Mouse (Mus musculus): ENCODE results near the gene Ndufs6. TPM values are rescaled to one million over a fixed set of nuclear protein-coding genes. Genes with fewer than 3 reads are reported as not detected.

Gene Ndufs6
- total RNA-seq (2021), result 100 to 1,000 TPM; 189 TPM
- long read RNA-seq, experiment 1, transcript Ndufs6-202 (4 exons, 534 nt), result minor isoform, 7 of 53 reads
- long read RNA-seq, experiment 1, transcript Ndufs6-201 (4 exons, 568 nt), result major isoform, 42 of 53 reads
- long read RNA-seq, experiment 1, partial matches to known transcripts, result 1 of 53 reads
- long read RNA-seq, experiment 1, other reads (novel, unspliced or antisense), result 3 of 53 reads
- long read RNA-seq, experiment 2, transcript Ndufs6-201 (4 exons, 568 nt), result major isoform, 64 of 74 reads
- long read RNA-seq, experiment 2, transcript Ndufs6-202 (4 exons, 534 nt), result minor isoform, 6 of 74 reads
- long read RNA-seq, experiment 2, partial matches to known transcripts, result 2 of 74 reads
- long read RNA-seq, experiment 2, other reads (novel, unspliced or antisense), result 2 of 74 reads

GRCm38 (mm10) chr13:73327827-73328698 lies at the start of gene Ndufs6, which contains the start of gene Mrpl36:
Gene Ndufs6 (minus strand): TSS chr13:73328542.
Gene Mrpl36 (plus strand): TSS chr13:73328513.
- peak; percentile 91 to 93 for DNase-seq (ENCODE audit: low spot score in 2 of 2)

DNA sequence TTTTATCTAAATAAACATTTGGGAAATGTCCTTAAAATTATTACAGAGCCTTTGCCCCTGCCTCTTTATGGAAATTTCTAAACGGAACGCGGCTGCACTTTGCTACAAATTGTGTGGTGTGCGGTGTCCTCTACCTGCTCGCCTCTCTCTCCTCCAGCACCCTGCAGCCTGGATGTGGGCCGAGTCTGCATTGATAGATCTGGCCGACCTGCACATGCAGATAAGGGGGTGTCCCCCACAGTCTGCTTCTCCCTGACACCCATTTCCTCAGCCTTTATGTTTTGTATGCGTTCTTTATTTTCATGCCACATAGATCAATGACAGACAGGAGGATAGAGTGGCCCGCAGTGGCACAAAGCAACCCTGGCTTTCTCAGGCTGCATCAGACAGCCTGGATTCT lies 49.3 kb upstream of the Ndufs6 start:
- DNase-seq (ENCODE audit: low spot score in 2 of 2), result no peak

DNA sequence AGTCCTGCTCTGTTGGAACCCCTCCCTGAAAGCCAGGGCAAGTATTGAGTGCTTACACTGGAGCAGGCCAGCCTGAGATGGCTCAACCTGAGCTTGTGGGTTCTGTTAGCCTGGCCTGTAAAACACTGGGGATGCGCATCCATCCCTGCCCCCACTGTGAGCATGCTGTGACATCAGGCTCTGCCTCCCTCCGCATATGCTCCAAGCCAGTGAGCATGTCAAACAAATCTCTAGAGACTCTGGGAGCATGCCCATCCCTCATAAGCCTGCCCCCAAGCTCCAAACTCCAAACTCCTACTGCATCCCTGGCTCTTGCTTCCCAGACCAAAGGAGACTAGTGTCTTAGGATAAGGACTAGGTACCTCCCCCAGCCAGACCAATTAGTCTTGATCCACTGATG lies 46.3 kb upstream of the Ndufs6 start:
- no peak for DNase-seq (ENCODE audit: low spot score in 2 of 2)

GRCm38 (mm10) chr13:73373367-73373766 lies 45.0 kb upstream of the Ndufs6 start:
- peak in 1 of 2 experiments; percentile 7 for DNase-seq (ENCODE audit: low spot score in 2 of 2)

DNA sequence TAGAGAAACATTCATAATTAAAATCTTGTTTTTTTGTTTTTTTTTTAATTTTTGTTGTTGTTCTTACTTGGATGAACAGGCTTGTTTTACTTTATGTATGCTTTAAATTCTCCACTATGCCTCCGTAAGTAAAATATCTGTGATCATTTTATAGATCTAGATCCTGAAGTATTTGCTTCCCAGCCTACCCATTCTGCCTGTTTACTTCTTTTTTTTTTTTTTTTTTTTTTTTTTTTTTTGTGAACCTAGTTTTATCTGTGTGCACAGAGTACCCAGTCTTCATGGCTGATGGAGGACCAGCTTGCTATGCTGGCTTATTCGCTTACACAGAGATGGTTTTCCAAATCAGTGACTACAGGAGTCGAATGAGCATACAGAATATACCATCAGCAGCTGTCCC lies 28.8 kb upstream of the Ndufs6 start:
- no peak for DNase-seq (ENCODE audit: low spot score in 2 of 2)

- no peak for DNase-seq (ENCODE audit: low spot score in 2 of 2)
These were observed 24.1 kb upstream of the Ndufs6 start for GRCm38 (mm10) chr13:73352491-73352890.

DNA sequence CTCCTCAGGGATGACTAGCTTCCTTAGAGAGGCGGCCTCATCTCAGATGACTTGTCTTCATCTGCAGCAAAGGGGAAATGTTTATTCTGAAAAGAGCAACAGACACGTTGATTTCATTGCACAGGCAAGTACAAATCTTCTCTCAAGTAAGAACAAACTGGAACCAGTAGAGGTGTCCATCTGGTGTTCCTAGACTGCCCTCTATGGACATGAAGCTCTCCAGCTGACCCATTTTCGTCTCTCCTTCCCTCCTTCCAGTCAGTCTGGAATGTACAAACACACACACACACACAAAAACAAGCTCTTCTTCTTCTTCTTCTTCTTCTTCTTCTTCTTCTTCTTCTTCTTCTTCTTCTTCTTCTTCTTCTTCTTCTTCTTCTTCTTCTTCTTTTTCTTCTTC lies 23.6 kb upstream of the Ndufs6 start:
- DNase-seq (ENCODE audit: low spot score in 2 of 2), result no peak

- no peak for DNase-seq (ENCODE audit: low spot score in 2 of 2)
These were observed 22.4 kb upstream of the Ndufs6 start for GRCm38 (mm10) chr13:73350741-73351140.

DNA sequence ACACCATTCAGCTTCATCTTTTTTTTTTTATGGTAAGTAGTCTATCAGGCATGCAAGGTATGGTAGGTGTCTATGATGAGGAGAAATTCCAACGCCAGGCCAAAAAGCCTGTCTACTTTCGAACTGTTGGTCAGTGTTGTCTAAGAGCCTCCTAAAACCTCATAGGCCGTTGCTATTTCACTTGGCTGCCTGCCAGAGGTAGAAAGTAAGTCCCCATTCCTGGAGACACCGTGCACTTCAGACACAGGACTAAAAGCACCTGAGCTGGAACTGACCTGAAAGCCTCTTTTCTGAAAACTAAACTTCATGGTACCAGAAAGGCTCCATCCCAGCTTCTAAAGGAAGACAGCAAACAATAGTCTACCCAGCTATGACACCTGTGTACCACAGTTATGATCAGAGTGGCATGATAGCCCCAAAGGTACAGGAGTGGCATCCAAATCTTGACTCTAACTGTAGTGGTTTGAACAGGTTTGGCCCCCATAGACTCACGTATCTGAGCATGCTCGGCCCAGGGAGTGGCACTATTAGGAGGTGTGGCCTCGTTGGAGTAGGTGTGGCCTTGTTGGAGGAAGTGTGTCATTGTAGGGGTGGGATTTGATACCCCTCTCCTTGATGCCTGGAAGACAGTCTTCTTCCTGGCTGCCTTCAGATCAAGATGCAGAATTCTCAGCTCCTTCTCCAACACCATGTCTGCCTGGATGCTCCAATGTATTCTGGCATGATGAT lies 19.7 kb upstream of the Ndufs6 start:
- no peak for DNase-seq (ENCODE audit: low spot score in 2 of 2)

DNA sequence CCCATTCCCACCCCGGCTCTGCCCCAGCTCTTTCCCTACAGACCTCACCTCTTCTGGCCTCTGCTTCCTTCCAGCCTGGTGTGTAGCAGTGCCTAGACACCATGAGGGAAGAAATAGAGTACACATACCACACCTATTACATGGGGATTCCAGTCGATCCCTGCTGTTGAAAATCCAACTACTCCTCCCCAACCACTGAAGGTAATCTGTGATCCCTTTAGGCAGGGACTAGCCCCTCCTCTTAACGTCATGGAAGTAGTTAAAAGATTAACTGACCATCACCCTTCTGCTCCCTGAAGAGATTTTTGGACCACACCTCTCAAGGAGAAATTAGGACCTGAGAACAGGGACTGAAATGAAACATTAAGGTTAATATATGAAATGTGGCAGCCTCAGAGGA lies 18.8 kb upstream of the Ndufs6 start:
- DNase-seq (ENCODE audit: low spot score in 2 of 2), result no peak

- no peak for DNase-seq (ENCODE audit: low spot score in 2 of 2)
These were observed 18.4 kb upstream of the Ndufs6 start for GRCm38 (mm10) chr13:73346743-73347142.

DNA sequence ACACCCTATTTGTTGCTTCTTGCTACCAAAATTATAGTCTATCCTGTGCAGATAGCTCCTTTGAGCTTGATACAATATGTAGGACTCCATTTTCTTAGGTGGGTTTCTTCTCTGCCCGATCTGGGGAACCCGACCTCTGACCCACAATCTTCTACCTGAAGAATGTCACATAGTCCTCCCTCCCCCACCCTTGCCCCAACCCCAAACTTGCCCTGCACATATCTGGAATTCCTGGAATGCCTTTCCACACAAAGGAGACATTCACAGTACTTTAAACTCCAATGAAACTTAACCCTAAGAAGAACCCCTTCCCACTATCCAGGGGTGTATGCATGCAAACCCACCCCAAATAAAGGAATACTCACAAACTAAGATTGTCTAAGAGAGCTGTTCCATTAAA lies 17.8 kb upstream of the Ndufs6 start:
- no peak for DNase-seq (ENCODE audit: low spot score in 2 of 2)

DNA sequence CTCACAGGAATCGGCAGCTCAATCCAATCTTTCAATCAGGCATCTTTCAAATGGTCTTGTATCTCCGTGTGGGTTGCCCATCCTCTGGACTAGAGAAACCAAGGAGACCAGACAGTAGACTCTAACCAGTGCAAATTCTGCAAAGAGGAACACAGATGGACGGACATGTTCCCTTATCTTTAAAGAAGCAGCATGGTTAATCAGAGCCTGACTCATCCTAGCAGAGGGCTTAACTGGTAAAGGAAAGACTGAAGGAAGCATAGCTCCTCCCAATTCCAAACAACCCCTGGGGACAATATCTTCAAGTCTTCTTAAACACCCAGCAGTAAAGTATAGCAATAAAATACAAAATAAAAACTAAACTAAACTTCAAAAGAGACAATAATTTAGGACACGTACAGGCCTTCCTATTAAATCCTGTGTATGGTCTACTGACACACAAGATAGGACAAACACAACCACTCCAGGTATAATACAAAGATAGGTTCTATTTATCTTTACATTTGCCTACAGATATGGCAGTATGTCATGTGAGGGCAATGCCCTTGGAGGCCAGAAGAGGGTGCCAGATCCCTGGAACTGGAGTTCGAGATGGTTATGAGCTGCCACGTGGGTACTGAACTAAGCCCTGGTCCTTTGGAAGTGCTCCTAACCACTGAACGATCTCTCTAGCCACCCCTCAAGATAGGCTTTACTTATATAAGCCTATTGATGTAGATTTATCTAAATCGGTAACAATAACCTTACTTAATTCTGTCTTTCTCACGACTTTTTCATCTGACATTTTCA lies 17.0 kb upstream of the Ndufs6 start:
- DNase-seq (ENCODE audit: low spot score in 2 of 2), result no peak

DNA sequence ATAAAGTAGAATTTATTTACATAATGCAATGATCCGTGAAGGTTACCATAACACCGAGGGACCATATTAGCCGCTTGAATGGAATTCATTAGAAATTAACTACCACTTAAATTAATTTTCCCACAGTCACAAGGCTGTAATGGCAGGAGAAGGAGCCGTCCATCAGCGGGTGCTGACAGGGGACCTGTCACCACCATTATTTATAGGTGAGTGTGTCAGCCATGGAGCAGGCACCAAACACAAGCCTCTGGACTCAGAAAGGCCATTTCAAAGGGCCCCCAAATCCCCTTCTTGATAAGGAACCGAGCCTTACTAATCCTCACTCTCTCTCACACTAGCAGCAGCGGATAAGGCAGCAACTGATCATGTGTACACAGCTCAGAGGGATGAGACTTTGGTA lies 8.4 kb upstream of the Ndufs6 start:
- no peak for DNase-seq (ENCODE audit: low spot score in 2 of 2)

- DNase-seq (ENCODE audit: low spot score in 2 of 2), result no peak
These were observed 3.4 kb upstream of the Ndufs6 start for GRCm38 (mm10) chr13:73331736-73332135.

GRCm38 (mm10) chr13:73330844-73331501 lies 2.6 kb upstream of the Ndufs6 start:
- peak; percentile 89 to 90 for DNase-seq (ENCODE audit: low spot score in 2 of 2)

DNA sequence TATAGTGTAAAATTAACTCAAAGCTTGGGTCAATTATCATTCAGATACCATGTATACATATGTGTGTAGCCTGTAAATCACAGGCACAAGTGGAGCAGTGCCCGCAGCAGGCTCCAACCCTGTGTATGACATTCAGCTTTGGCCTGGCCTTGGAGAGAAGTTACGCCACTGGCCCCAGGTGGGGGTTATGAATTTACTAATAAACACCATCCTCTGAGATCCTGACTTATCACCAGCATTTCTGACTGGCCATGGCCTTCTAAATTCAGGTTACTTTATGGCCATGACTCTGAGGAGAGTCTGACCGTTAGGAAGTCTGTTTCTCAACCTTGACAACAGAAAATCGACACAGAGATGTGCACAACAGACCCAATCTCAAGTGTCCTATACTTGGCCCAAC lies 4.9 kb downstream of the Ndufs6 start:
- DNase-seq (ENCODE audit: low spot score in 2 of 2), result no peak

GRCm38 (mm10) chr13:73322626-73323025 lies 5.7 kb downstream of the Ndufs6 start:
- no peak for DNase-seq (ENCODE audit: low spot score in 2 of 2)

GRCm38 (mm10) chr13:73320048-73320447 lies 8.3 kb downstream of the Ndufs6 start:
- DNase-seq (ENCODE audit: low spot score in 2 of 2), result no peak
